Mouse (Mus musculus): ENCODE data around the gene Hpca. TPM values are rescaled to one million over a fixed set of nuclear protein-coding genes. Genes with fewer than 3 reads are reported as not detected.

Gene Hpca
- polyA plus RNA-seq, 1 experiment from 2014 or later, result 0.37 TPM

GRCm38 (mm10) chr4:129106073-129106472 lies 15.8 kb downstream of the Hpca start:
- peaks cover 8% of the 10 kb centered on the region for H3K4me1 ChIP-seq
- WGBS, result 17% methylated on average over 9 of the region's 9 CpGs
- no peak for ATAC-seq (ENCODE audit: extremely low read depth, insufficient number of reproducible peaks, low FRiP score, low TSS enrichment)
- H3K4me2 ChIP-seq, result no peak overlapping the region
- H3K9ac ChIP-seq, result no peak overlapping the region
- H3K4me3 ChIP-seq, result peak overlapping the region; percentile 35; the same call in 1 of the 2 replicates
- H3K9me3 ChIP-seq, result no peaks in the 10 kb centered on the region
- peaks cover 74% of the 10 kb centered on the region for H3K27me3 ChIP-seq (replicated peaks)
- H3K36me3 ChIP-seq, result no peaks in the 10 kb centered on the region
- no peak overlapping the region for H3K27ac ChIP-seq (replicated peaks)

- peaks cover 8% of the 10 kb centered on the region for H3K4me1 ChIP-seq
- no peaks in the 10 kb centered on the region for H3K36me3 ChIP-seq
- H3K9me3 ChIP-seq, result no peaks in the 10 kb centered on the region
- peak within 1 kb of the TSS; percentile 61 for H3K4me2 ChIP-seq
- H3K4me3 ChIP-seq, result peak within 1 kb of the TSS; percentile 35
- H3K9ac ChIP-seq, result peak within 1 kb of the TSS; percentile 60; the same call in 1 of the 2 replicates
- WGBS, result 2% methylated on average over 40 of the region's 40 CpGs
- peaks cover 72% of the 10 kb centered on the region for H3K27me3 ChIP-seq (replicated peaks)
- H3K27ac ChIP-seq (replicated peaks), result no peak within 1 kb of the TSS
- ATAC-seq (ENCODE audit: extremely low read depth, insufficient number of reproducible peaks, low FRiP score, low TSS enrichment), result no peak
These were observed 16.5 kb downstream of the Hpca start, which contains the start of gene Tmem54 for GRCm38 (mm10) chr4:129105356-129105755. Gene Tmem54 (plus strand): TSS chr4:129105548.

- peaks cover 8% of the 10 kb centered on the region for H3K4me1 ChIP-seq
- H3K4me3 ChIP-seq, result no peak overlapping the region
- H3K9ac ChIP-seq, result no peak overlapping the region
- ATAC-seq (ENCODE audit: extremely low read depth, insufficient number of reproducible peaks, low FRiP score, low TSS enrichment), result no peak
- no peak overlapping the region for H3K4me2 ChIP-seq
- H3K36me3 ChIP-seq, result no peaks in the 10 kb centered on the region
- no peak overlapping the region for H3K27ac ChIP-seq (replicated peaks)
- H3K9me3 ChIP-seq, result no peaks in the 10 kb centered on the region
- H3K27me3 ChIP-seq (replicated peaks), result peaks cover 51% of the 10 kb centered on the region
- 55% methylated on average over 14 of the region's 14 CpGs for WGBS
These were observed 19.6 kb downstream of the Hpca start for GRCm38 (mm10) chr4:129102133-129102829.

- H3K9me3 ChIP-seq, result no peaks in the 10 kb centered on the region
- no peaks in the 10 kb centered on the region for H3K36me3 ChIP-seq
- no peak overlapping the region for H3K27ac ChIP-seq (replicated peaks)
- ATAC-seq (ENCODE audit: extremely low read depth, insufficient number of reproducible peaks, low FRiP score, low TSS enrichment), result no peak
- H3K27me3 ChIP-seq (replicated peaks), result peaks cover 33% of the 10 kb centered on the region
- no peak overlapping the region for H3K4me2 ChIP-seq
- H3K4me3 ChIP-seq, result no peak overlapping the region
- no peaks in the 10 kb centered on the region for H3K4me1 ChIP-seq
- WGBS, result 70% methylated on average over 7 of the region's 7 CpGs
- H3K9ac ChIP-seq, result no peak overlapping the region
These were observed 24.8 kb downstream of the Hpca start for GRCm38 (mm10) chr4:129097006-129097405.

GRCm38 (mm10) chr4:129095276-129095675 lies 26.6 kb downstream of the Hpca start:
- ATAC-seq (ENCODE audit: extremely low read depth, insufficient number of reproducible peaks, low FRiP score, low TSS enrichment), result no peak
- WGBS, result 24% methylated on average over 15 of the region's 15 CpGs
- Histone ChIP-seq H3K4me2 (no peak overlapping the region), H3K27me3 (replicated peaks) (peaks cover 32% of the 10 kb centered on the region), H3K27ac (replicated peaks) (no peak overlapping the region), H3K4me1 (no peaks in the 10 kb centered on the region), H3K9me3 (no peaks in the 10 kb centered on the region), H3K36me3 (no peaks in the 10 kb centered on the region), H3K4me3 (no peak overlapping the region), H3K9ac (no peak overlapping the region)

- H3K27me3 ChIP-seq (replicated peaks), result no peaks in the 10 kb centered on the region
- H3K9ac ChIP-seq, result no peak overlapping the region
- no peak overlapping the region for H3K27ac ChIP-seq (replicated peaks)
- no peak for ATAC-seq (ENCODE audit: extremely low read depth, insufficient number of reproducible peaks, low FRiP score, low TSS enrichment)
- no peaks in the 10 kb centered on the region for H3K4me1 ChIP-seq
- H3K4me3 ChIP-seq, result no peak overlapping the region
- 53% methylated on average over 5 of the region's 5 CpGs for WGBS
- H3K9me3 ChIP-seq, result no peaks in the 10 kb centered on the region
- H3K4me2 ChIP-seq, result no peak overlapping the region
- peaks cover 30% of the 10 kb centered on the region for H3K36me3 ChIP-seq
These were observed 34.0 kb downstream of the Hpca start for GRCm38 (mm10) chr4:129087850-129088249.

GRCm38 (mm10) chr4:129086078-129086477 lies 35.8 kb downstream of the Hpca start:
- H3K27me3 ChIP-seq (replicated peaks), result no peaks in the 10 kb centered on the region
- H3K4me1 ChIP-seq, result peaks cover 6% of the 10 kb centered on the region; the same call in 1 of the 2 replicates
- no peak overlapping the region for H3K27ac ChIP-seq (replicated peaks)
- peaks cover 44% of the 10 kb centered on the region for H3K36me3 ChIP-seq
- 25% methylated on average over 8 of the region's 8 CpGs for WGBS
- no peak overlapping the region for H3K9ac ChIP-seq
- H3K4me2 ChIP-seq, result no peak overlapping the region
- no peaks in the 10 kb centered on the region for H3K9me3 ChIP-seq
- H3K4me3 ChIP-seq, result no peak overlapping the region
- no peak for ATAC-seq (ENCODE audit: extremely low read depth, insufficient number of reproducible peaks, low FRiP score, low TSS enrichment)

GRCm38 (mm10) chr4:129084896-129085295 lies 36.9 kb downstream of the Hpca start:
- Histone ChIP-seq H3K4me2 (no peak overlapping the region), H3K4me1 (peaks cover 6% of the 10 kb centered on the region; the same call in 1 of the 2 replicates), H3K27ac (replicated peaks) (no peak overlapping the region), H3K9ac (no peak overlapping the region), H3K9me3 (no peaks in the 10 kb centered on the region), H3K4me3 (no peak overlapping the region), H3K27me3 (replicated peaks) (no peaks in the 10 kb centered on the region), H3K36me3 (peaks cover 56% of the 10 kb centered on the region)
- WGBS, result 90% methylated on average over 9 of the region's 9 CpGs
- ATAC-seq (ENCODE audit: extremely low read depth, insufficient number of reproducible peaks, low FRiP score, low TSS enrichment), result no peak

GRCm38 (mm10) chr4:129082379-129083115 lies 39.3 kb downstream of the Hpca start:
- Histone ChIP-seq H3K4me3 (no peak overlapping the region), H3K4me2 (no peak overlapping the region), H3K4me1 (peaks cover 6% of the 10 kb centered on the region; the same call in 1 of the 2 replicates), H3K27me3 (replicated peaks) (no peaks in the 10 kb centered on the region), H3K36me3 (peaks cover 80% of the 10 kb centered on the region), H3K9me3 (peaks cover 9% of the 10 kb centered on the region; the same call in 1 of the 2 replicates), H3K27ac (replicated peaks) (0 out of 2 replicates have a peak overlapping the region, but pooled peaks have one; percentile 5), H3K9ac (no peak overlapping the region)
- 44% methylated on average over 10 of the region's 10 CpGs for WGBS
- ATAC-seq (ENCODE audit: extremely low read depth, insufficient number of reproducible peaks, low FRiP score, low TSS enrichment), result no peak

- ATAC-seq (ENCODE audit: extremely low read depth, insufficient number of reproducible peaks, low FRiP score, low TSS enrichment), result no peak
- Histone ChIP-seq H3K4me2 (no peak overlapping the region), H3K27ac (replicated peaks) (0 out of 2 replicates have a peak overlapping the region, but pooled peaks have one; percentile 5), H3K4me3 (no peak overlapping the region), H3K36me3 (peaks cover 86% of the 10 kb centered on the region), H3K9me3 (peaks cover 9% of the 10 kb centered on the region; the same call in 1 of the 2 replicates), H3K9ac (no peak overlapping the region), H3K4me1 (peaks cover 6% of the 10 kb centered on the region; the same call in 1 of the 2 replicates), H3K27me3 (replicated peaks) (no peaks in the 10 kb centered on the region)
- WGBS, result 70% methylated on average over 3 of the region's 3 CpGs
These were observed 39.9 kb downstream of the Hpca start for GRCm38 (mm10) chr4:129081939-129082338.

- Histone ChIP-seq H3K4me2 (no peak overlapping the region), H3K36me3 (peaks cover 90% of the 10 kb centered on the region)
- WGBS, result 82% methylated on average over 6 of the region's 6 CpGs
These were observed 40.3 kb downstream of the Hpca start for GRCm38 (mm10) chr4:129081512-129081911.

More at GRCm38 (mm10) chr4:129081512-129081911, 40.3 kb downstream of the Hpca start:
- Histone ChIP-seq H3K27me3 (replicated peaks) (no peaks in the 10 kb centered on the region), H3K9ac (no peak overlapping the region), H3K9me3 (peaks cover 9% of the 10 kb centered on the region; the same call in 1 of the 2 replicates), H3K4me3 (no peak overlapping the region), H3K4me1 (peaks cover 6% of the 10 kb centered on the region; the same call in 1 of the 2 replicates), H3K27ac (replicated peaks) (no peak overlapping the region)
- ATAC-seq (ENCODE audit: extremely low read depth, insufficient number of reproducible peaks, low FRiP score, low TSS enrichment), result no peak
